Mouse (Mus musculus) ES-CJ7 (cell line): ENCODE results near the gene Erp27.

ENCODE experiments used
- DNase-seq: peaks from one replicate; pipeline ENCODE4 v3.0.0; 2011; ENCODE audit warnings: low read depth, low spot score

The Erp27 gene

GRCm38 (mm10) chr6:136866150-136866549 lies 55.8 kb downstream of the Erp27 start:
- DNase-seq: no peak

- DNase-seq: no peak
Observed at GRCm38 (mm10) chr6:136865360-136865759, 56.6 kb downstream of the Erp27 start.

GRCm38 (mm10) chr6:136861020-136861419 lies 61.0 kb downstream of the Erp27 start:
- peak; percentile 61 for DNase-seq

GRCm38 (mm10) chr6:136858420-136858819 lies 63.6 kb downstream of the Erp27 start:
- DNase-seq: no peak

- DNase-seq: no peak
Observed at GRCm38 (mm10) chr6:136857873-136858260, 64.1 kb downstream of the Erp27 start.
